Mouse (Mus musculus): ENCODE measurements around the gene 2610528J11Rik.
"Not testable (repeated sequence)": the region's sequence is repeated elsewhere in the genome, so short reads cannot be mapped to it uniquely, and the experiment has no call there.

2610528J11Rik gene

DNA sequence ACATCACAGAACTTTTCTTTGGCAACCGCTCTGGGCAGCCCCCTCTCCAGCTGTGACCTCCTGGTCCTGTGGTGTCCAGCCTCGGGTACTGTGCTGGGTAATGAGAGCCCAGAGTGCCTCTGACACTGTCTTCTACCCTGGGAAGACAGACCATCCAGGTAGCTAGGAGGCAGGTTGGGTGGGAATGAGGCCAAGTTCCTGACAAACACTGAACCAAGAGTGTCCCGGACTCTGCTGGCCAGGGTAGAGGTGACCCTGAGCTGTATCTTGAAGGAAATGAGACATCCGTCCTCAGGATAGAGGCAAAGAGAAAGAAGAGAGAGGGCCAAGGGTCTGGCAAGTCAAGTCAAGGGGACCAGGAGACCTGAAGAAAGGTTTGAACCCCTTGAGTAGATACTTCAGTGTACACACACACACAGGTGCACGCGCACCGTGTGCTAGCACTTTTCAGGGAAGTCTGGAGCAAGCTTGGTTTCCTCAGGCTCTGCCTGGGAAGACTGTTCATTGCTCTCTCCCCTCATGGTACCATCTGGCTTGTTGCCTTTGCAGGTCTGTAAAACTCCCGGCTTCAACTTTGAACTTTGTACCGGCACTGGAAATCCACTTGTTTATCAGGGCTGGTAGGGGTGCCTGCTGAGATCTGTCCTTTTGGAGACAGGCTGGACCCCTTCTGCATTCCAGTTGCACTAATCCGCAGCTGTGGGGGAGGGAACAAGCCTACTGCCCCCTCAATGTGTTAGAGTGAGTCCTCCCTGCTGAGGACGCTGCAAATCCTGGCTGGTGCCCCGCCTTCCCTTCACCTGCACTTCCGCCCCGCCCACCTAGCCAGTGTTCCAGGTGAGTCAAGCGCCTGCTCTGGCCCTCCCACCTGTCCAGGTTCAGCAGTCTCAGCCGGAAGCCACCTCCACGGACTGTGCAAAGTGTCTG is at the start of gene 2610528J11Rik:
Gene 2610528J11Rik, plus strand, starts transcription at position 592 of the 927 bp plus-strand sequence.
- DNase-seq: no peak

GRCm38 (mm10) chr4:118489717-118490132 is 37.1 kb upstream of the 2610528J11Rik start, which contains the start of gene Tie1:
Gene Tie1 (minus strand): TSS chr4:118490061.
- no peak for DNase-seq

- DNase-seq: no peak
Observed at GRCm38 (mm10) chr4:118490461-118490860, 36.3 kb upstream of the 2610528J11Rik start.

DNA sequence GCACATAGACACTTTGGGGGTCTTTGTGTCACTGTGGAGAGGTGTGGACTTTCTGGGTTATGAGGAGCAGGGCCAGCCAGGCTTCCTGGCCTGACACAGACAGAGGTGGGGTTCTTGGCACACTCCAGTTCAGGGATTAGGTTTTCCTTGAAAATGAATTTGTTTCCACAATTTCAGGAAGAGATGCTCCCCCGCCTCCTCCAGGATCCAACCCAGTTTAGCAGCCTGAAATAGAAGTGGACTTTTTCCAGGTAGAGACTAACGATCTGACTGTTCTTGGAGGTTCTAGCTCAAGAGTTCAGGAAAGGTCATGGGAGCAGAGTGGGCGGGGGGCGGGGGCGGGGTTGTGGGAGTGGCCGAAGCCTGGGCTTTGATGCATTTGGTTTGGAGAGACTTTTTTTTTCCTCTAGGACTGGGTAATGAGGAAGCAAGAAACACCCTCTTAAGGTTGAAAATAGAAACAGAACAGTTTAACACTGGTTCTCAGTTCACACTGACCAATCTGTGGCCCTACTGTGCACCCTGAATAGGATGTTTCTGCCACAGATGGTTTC is 26.6 kb upstream of the 2610528J11Rik start:
- DNase-seq: no peak

- no peak for DNase-seq
Observed at GRCm38 (mm10) chr4:118500792-118501191, 26.0 kb upstream of the 2610528J11Rik start.

- no peak for DNase-seq
Observed at GRCm38 (mm10) chr4:118505551-118505950, 21.2 kb upstream of the 2610528J11Rik start.

DNA sequence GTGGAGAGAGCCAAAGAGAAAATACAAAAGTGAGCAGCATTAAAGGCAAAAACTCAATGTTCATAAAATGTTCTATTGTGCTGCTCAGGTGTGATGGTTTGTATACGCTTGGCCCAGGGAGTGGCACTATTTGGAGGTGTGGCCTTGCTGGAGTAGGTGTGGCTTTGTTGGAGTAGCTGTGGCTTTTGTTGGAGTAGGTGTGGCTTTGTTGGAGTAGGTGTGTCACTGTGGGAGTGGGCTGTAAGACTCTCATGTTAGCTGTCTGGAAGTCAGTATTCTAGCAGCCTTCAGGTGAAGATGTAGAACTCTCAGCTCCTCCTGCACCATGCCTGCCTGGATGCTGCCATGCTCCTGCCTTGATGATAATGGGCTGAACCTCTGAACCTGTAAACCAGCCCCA is 19.6 kb upstream of the 2610528J11Rik start:
- DNase-seq: not testable (repeated sequence)

- DNase-seq: no peak
Observed at GRCm38 (mm10) chr4:118509050-118509449, 17.7 kb upstream of the 2610528J11Rik start.

DNA sequence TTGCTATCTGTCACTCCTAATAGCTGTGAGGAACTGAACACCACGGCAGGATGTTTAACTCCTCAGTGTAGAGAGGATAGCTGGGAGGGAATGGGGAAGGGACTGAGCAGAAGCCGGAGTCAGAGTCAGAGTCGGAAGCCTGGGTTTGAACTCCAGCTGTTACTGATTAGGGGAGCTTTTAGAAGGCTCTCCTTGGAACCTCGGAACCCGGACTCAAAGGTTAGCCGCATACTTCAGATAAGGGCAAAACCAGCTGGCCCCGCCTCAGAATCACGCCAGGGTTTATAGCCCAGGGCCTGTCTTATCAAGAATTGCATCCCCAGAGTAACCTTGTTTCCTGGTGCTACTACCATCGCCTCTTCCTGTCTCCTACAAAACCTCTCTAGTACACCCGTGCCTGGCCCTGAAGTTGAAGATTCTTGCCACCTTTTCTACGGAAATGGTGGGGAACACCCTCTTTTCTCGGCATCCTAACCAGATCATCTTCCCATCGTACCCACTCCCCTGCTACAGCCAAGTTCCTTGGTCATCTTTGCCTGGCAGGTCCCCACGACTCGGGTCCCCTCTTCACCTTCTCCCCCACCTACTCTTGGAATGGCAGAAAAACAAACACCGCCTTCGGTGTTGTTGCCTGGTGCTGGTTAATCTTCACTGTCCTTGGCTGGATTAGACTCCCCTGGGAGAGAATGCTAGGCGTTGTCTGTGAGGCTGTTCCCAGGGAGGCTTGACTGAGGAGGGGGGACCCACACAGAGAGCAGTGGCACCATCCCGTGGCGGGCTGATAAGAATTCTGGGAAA is 9.9 kb upstream of the 2610528J11Rik start:
- DNase-seq: no peak

DNA sequence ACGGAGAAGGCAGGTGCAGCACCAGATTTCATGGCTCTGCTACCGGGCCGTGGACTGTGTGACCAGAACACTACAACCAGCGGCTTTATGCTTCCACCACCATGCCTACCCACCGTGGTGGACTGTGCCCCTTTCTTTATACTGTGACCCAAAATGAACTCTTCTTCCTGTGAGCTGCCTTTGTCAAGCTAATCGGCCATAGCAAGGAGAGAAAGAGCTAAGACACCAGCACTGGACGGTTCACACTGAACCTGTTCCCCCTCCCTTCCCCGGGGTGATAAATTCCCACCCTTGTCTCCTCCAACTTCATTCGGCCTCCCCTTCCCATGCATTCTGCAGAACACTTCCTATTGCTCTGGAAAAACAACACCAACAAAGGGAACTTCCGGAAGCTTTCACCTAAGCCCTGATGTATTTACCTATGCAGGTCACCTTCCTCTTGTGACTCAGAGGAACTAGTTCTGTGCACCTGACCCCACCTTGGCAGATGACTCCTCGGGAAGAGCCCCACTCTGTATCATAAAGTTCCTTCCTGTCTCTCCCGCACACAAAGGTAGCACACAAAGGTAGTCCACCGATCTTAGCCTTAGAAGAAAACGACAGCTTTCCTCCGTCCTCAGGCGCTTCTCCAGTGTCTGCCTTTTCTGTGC is 9.2 kb upstream of the 2610528J11Rik start:
- DNase-seq: no peak

- DNase-seq: no peak
Observed at GRCm38 (mm10) chr4:118518208-118518607, 8.6 kb upstream of the 2610528J11Rik start.

DNA sequence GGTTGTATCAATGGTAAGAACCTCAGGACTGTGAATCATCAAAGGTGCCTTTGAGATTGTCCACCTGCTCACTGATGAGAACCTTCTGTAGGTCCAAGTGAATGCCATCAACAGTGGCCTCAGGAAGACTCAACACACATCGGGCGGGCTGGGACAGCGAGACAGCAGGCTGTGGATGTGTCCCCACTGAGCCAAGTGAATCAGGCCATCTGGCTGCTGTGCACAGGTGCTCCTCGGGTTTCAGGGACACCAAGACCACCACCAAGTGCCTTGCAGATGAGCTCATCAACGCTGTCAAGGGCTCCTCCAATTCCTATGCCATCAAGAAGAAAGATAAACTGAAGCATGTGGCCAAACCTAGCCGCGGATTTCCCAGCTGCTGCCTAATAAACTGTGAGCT is 4.6 kb upstream of the 2610528J11Rik start:
- no peak for DNase-seq

DNA sequence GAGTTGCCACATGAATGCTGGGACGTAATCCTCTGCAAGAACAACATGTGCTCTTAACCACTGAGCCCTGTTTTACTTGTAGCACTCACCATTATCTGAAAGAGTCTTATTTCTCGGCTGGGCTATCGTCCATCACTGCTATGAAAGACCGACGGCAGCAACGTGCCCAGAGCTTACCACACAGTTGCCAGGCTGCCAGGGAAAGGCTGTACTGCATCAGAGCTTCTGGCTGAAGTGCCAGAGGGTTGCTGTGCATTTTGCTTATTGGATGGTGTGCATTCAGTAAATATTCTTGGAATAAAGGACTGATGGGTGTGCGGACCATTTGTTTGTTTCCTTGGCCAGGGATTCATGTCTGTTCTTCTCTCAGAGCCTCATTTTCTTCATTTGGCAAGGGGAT is 2.8 kb upstream of the 2610528J11Rik start:
- no peak for DNase-seq

GRCm38 (mm10) chr4:118525779-118526178 is 1.0 kb upstream of the 2610528J11Rik start:
- no peak for DNase-seq

DNA sequence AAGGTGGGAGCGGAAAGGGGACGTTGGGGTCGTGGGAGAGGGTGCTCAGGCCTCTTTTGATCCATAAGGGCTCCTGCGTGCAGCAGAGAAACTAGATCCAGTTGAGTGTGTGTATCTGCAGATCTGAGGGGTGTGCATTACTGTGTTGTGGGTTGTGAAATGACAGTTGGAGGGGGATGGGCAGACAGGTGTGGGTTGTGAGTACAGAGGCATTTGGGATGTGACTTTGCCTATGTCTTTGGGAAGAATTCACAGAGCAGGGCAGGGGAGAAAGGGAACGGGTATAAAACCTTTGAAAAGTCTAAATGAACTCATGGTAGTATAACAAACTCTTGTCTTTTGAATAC is 509 bp downstream of the 2610528J11Rik start:
- DNase-seq: no peak

- no peak for DNase-seq
Observed at GRCm38 (mm10) chr4:118527720-118528119, 921 bp downstream of the 2610528J11Rik start.

DNA sequence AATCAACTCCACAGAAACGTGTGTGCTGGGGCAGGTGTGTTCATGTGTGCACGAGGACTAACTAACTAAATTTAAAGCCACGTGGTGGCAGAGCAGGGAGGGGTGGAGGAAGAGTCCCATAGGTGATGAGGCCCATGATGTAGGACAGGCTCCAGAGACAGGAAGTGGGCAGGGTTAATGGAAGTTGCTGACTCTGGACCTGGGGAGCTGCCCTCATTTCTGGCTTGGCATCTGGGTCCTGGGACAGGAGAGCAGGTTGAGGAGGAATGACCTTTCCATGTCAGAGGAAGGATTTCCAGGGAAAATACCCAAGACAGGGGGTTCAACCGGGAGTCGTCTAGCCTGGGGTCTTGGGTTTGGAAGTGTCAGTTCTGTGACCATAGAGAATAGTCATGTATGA is 5.9 kb downstream of the 2610528J11Rik start:
- no peak for DNase-seq

- DNase-seq: no peak
Observed at GRCm38 (mm10) chr4:118533156-118533555, 6.4 kb downstream of the 2610528J11Rik start.

DNA sequence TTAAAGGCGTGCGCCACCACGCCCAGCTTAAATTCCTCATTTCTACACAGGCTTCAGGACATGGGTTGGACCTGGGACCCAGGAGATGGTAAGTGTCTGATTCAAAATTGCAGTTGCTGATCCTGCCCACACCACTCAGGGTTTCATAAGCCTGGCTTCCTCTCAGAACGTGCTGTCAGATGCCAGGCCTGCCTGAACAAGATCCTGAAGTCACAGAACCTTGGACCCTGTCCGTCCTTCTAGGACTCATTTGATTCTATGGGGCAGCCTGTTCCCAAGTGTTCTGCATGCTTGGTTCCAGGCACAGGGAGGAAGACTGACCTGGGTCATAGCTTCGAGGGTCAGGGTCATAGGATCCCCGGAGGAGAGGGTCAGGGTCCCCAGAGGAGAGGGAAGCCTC is 6.8 kb downstream of the 2610528J11Rik start:
- DNase-seq: no peak

GRCm38 (mm10) chr4:118535610-118536009 is 8.8 kb downstream of the 2610528J11Rik start:
- no peak for DNase-seq

DNA sequence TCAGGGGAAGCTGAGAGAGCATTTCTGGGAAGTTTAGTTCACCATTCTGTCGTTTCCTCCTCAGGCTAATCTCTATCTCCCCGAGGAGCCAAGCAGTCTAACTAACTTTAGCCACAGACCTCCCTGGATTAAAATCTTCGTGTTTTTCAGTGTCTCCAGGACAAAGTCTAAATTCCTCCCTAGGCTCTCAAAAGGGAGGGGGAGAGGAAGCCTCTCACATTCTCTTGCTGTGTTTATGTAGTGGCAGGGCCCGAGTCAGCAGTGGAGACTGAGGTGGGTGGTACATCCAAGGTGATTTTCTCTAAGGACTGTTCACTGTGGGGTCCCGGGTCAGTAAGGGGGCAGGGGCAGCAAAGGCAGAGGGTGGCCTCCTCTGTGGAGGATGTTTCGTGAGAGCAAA is 11.0 kb downstream of the 2610528J11Rik start:
- no peak for DNase-seq

DNA sequence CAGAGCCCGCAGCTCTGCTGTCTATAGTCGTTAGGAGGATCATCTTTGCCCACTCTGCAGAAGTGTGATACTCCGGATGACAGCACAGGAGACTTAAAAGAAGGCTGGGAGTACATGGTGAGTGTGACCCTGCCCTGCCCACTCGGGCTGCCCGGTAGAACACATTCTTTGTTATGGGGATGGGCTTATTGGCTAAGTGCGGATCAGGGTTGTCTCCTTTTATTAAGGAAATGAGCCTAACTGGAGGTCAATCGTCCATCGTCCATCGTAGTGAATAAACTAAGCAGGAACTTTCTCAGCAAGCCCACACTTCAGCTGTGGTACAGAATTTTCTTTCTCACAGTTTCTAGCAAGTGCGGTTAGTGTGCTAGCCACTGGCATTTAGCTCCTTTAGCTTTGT is 13.1 kb downstream of the 2610528J11Rik start:
- DNase-seq: no peak
